In genomic region chr10:36850231-36850630, GRCm38 (mm10) we compare ENCODE assay signal across 33 mouse cellular contexts.
"Had no signal": no experiment of that assay in that cellular context is flagged by ENCODE, and none has a peak within 500 bp of the region (broad histone marks: within the 10 kb centered on the region; RNA-seq: fewer than 3 reads in every experiment).

No protein-coding gene starts in this region.

- H3K4me3 ChIP-seq: heart, embryonic 12.5 days; heart, embryonic 13.5 days; heart, embryonic 15.5 days; hindbrain, embryonic 10.5 days; hindbrain, embryonic 12.5 days; hindbrain, embryonic 13.5 days; hindbrain, embryonic 15.5 days; intestine, embryonic 15.5 days; kidney, embryonic 15.5 days; layer of hippocampus, adult 2 months; left cerebral cortex, adult 2 months had no signal

- ATAC-seq: hindbrain, embryonic 16.5 days; hindbrain, postnatal 0 days; inflammation-experienced regulatory T-cells, adult 6 months; intestine, embryonic 15.5 days; intestine, embryonic 16.5 days; intestine, postnatal 0 days had no signal

- H3K27ac ChIP-seq: heart, embryonic 13.5 days; heart, embryonic 15.5 days; hindbrain, embryonic 10.5 days; hindbrain, embryonic 12.5 days; hindbrain, embryonic 13.5 days; hindbrain, embryonic 14.5 days; hindbrain, embryonic 15.5 days; hindbrain, postnatal 0 days; intestine, embryonic 15.5 days; kidney, embryonic 15.5 days; kidney, postnatal 0 days; layer of hippocampus, adult 2 months; left cerebral cortex, adult 2 months had no signal

- DNase-seq: heart, postnatal 10 days; heart, postnatal 14 days; heart, postnatal 36 days; heart, postnatal 4 days; kidney, adult 11 months; kidney, adult 18-20 months; kidney, adult 2 months; kidney, adult 8-10 months; kidney, adult 9 months; kidney, postnatal 10 days; kidney, postnatal 14 days; kidney, postnatal 25 days; kidney, postnatal 36 days; layer of hippocampus, adult 9-11 months; layer of hippocampus, postnatal 36 days had no signal

- H3K9me3 ChIP-seq: heart, embryonic 12.5 days; heart, embryonic 13.5 days; heart, embryonic 15.5 days; hindbrain, embryonic 10.5 days; hindbrain, embryonic 12.5 days; hindbrain, embryonic 13.5 days; hindbrain, embryonic 15.5 days; intestine, embryonic 15.5 days; kidney, embryonic 15.5 days had no signal

- H3K36me3 ChIP-seq: heart, embryonic 12.5 days; heart, embryonic 13.5 days; heart, embryonic 15.5 days; hindbrain, embryonic 10.5 days; hindbrain, embryonic 12.5 days; hindbrain, embryonic 13.5 days; hindbrain, embryonic 15.5 days; intestine, embryonic 15.5 days; kidney, embryonic 15.5 days had no signal

- H3K4me2 ChIP-seq: heart, embryonic 12.5 days; heart, embryonic 13.5 days; heart, embryonic 15.5 days; hindbrain, embryonic 12.5 days; hindbrain, embryonic 13.5 days; hindbrain, embryonic 14.5 days; hindbrain, embryonic 15.5 days; intestine, embryonic 15.5 days; kidney, embryonic 15.5 days had no signal

- H3K27me3 ChIP-seq: heart, embryonic 12.5 days; heart, embryonic 13.5 days; heart, embryonic 15.5 days; hindbrain, embryonic 12.5 days; hindbrain, embryonic 13.5 days; hindbrain, embryonic 15.5 days; intestine, embryonic 15.5 days; kidney, embryonic 15.5 days had no signal

- H3K9ac ChIP-seq: heart, embryonic 12.5 days; heart, embryonic 13.5 days; heart, embryonic 15.5 days; hindbrain, embryonic 12.5 days; hindbrain, embryonic 13.5 days; hindbrain, embryonic 14.5 days; hindbrain, embryonic 15.5 days; intestine, embryonic 15.5 days; kidney, embryonic 15.5 days had no signal

- H3K4me1 ChIP-seq: heart, embryonic 12.5 days; heart, embryonic 13.5 days; heart, embryonic 15.5 days; hindbrain, embryonic 10.5 days; hindbrain, embryonic 12.5 days; hindbrain, embryonic 13.5 days; hindbrain, embryonic 15.5 days; intestine, embryonic 15.5 days; kidney, embryonic 15.5 days had no signal
